Mouse (Mus musculus) megakaryocyte, embryonic 14.5 days (primary cell): ENCODE results near the gene Pdha2.

Experiments used
- FLI1 ChIP-seq: IDR thresholded peaks from 2 replicates; pipeline ENCODE4 v1.6.1; 2012; ENCODE audit warnings: low read length, inconsistent platforms, mixed read lengths
- GATA1 ChIP-seq: IDR thresholded peaks from 3 replicates; pipeline ENCODE4 v1.6.1; 2012; ENCODE audit warnings: mixed read lengths, low read length, inconsistent platforms, borderline replicate concordance

- TF ChIP-seq GATA1 (no peak), FLI1 (no peak)
These were observed 511 bp downstream of the Pdha2 start for GRCm38 (mm10) chr3:141211644-141212043.
